In genomic region chrX:162734997-162735929, GRCm38 (mm10) we compare ENCODE assay signal across 8 mouse cellular contexts. TPM values are rescaled to one million over a fixed set of nuclear protein-coding genes. Genes with fewer than 3 reads are reported as not detected.
DNase-seq lines count a peak whose midpoint lies in the region; ATAC-seq and TF ChIP-seq lines count a peak whose summit lies in the region.

No protein-coding gene starts in this region.

- H3K9me3 ChIP-seq in heart, embryonic 14.5 days (ENCODE audit: control insufficient read depth, low read length), result no peaks in the 10 kb centered on the region

- no peaks in the 10 kb centered on the region for H3K4me1 ChIP-seq in heart, embryonic 14.5 days (ENCODE audit: control insufficient read depth in 2 of 2, insufficient read depth in 2 of 2, low read length in 2 of 2)
- no peaks in the 10 kb centered on the region for H3K4me1 ChIP-seq in liver, adult 2 months (ENCODE audit: control insufficient read depth, insufficient read depth, low read length)

- H3K79me2 ChIP-seq in liver, adult 2 months (ENCODE audit: control insufficient read depth, insufficient read depth, low read length), result no peaks in the 10 kb centered on the region

- H3K4me2 ChIP-seq in heart, embryonic 14.5 days (ENCODE audit: low read length), result peak overlapping the region; percentile 69

- H3K27me3 ChIP-seq in heart, embryonic 14.5 days (ENCODE audit: control insufficient read depth, insufficient read depth, low read length), result no peaks in the 10 kb centered on the region
- no peaks in the 10 kb centered on the region for H3K27me3 ChIP-seq in liver, adult 2 months (ENCODE audit: control insufficient read depth, insufficient read depth, low read length)

- TF ChIP-seq POLR2A in liver, adult 2 months (IDR thresholded peaks at IDR 0.05; ENCODE audit: extremely low read depth, insufficient read depth, low read length), result no peak

- DNase-seq in CD4-positive, CD25-positive, alpha-beta regulatory T cell, adult 2 months (ENCODE audit: low read depth, low spot score), result peak; percentile 75
- DNase-seq in brain, embryonic 18.5 days (ENCODE audit: low read depth, low spot score), result peak; percentile 64
- peak; percentile 72 for DNase-seq in kidney, postnatal 10 days
- peak; percentile 35 for DNase-seq in liver, adult 2 months (ENCODE audit: extremely low read depth, low read depth, low spot score)
- DNase-seq in monocyte, adult 2 months (ENCODE audit: low read depth in 1 of 2, low spot score in 2 of 2), result peak; percentile 19 to 39
- DNase-seq in spleen, postnatal 36 days (ENCODE audit: low spot score in 2 of 2), result peak; percentile 29 to 46

- peak; percentile 97 for ATAC-seq in erythroid progenitor cell, adult 5-6 weeks (replicated peaks; ENCODE audit: low FRiP score, poor library complexity, severe bottlenecking)
- ATAC-seq in heart, embryonic 14.5 days (ENCODE audit: insufficient number of reproducible peaks, insufficient read depth, low FRiP score, low read depth), result peak; percentile 76

- H3K27ac ChIP-seq in heart, embryonic 14.5 days (replicated peaks in 1 of 2; ENCODE audit: control insufficient read depth in 1 of 2, insufficient read depth in 1 of 2, low read depth in 2 of 2, low read length in 2 of 2), result peak overlapping the region; percentile 68 to 70
- peak overlapping the region; percentile 57 for H3K27ac ChIP-seq in liver, adult 2 months (replicated peaks; ENCODE audit: insufficient read depth, low read depth, low read length)

- 23% methylated on average over 25 of the region's 25 CpGs for WGBS in heart, embryonic 14.5 days
- WGBS in liver, adult 2 months, result 32% methylated on average over 25 of the region's 25 CpGs

- peak overlapping the region; percentile 61 for H3K9ac ChIP-seq in heart, embryonic 14.5 days (ENCODE audit: low read length)
- H3K9ac ChIP-seq in liver, adult 2 months (ENCODE audit: low read depth, low read length), result peak overlapping the region; percentile 70

- no peaks in the 10 kb centered on the region for H3K36me3 ChIP-seq in heart, embryonic 14.5 days (ENCODE audit: control insufficient read depth, insufficient read depth, low read length)
- H3K36me3 ChIP-seq in liver, adult 2 months (ENCODE audit: control insufficient read depth, insufficient read depth, low read length), result no peaks in the 10 kb centered on the region

- peak; percentile 53 for TF ChIP-seq CTCF in liver, adult 2 months (IDR thresholded peaks at IDR 0.05; ENCODE audit: low read depth, low read length)

- peak overlapping the region; percentile 38 to 60 for H3K4me3 ChIP-seq in heart, embryonic 14.5 days (ENCODE audit: control insufficient read depth in 1 of 2, insufficient read depth in 1 of 2, low read depth in 1 of 2, low read length in 2 of 2)
- H3K4me3 ChIP-seq in liver, adult 2 months (ENCODE audit: insufficient read depth, low read depth, low read length), result peak overlapping the region; percentile 59

RNA-seq across cellular contexts. Expression of gene Rbbp7, which starts 24.9 kb away (rescaled TPM):
- total RNA-seq in erythroid progenitor cell, adult 5-6 weeks (2015; ENCODE audit: low replicate concordance), result 108 and 135 TPM in 2 replicates
- total RNA-seq in erythroid progenitor cell, adult 5-6 weeks (2017; ENCODE audit: low replicate concordance), result 57.2 and 111 TPM in 2 replicates
- polyA plus RNA-seq in heart, embryonic 14.5 days (2014; fragmentation: Nextera tagmentation; extraction: Ambion mirVana), result 430 and 440 TPM in 2 replicates
- total RNA-seq in liver, adult 2 months (2014; rRNA removed), result 64.0 and 66.7 TPM in 2 replicates
- polyA plus RNA-seq in liver, adult 2 months (2012; rRNA removed), result 23.5 and 25.4 TPM in 2 replicates

Comparison
In these comparisons a context has a peak if more than half of its experiments do, and no peak if none do; other contexts are left out.
1. Peak in every context shown above with its lines: DNase-seq, ATAC-seq, H3K4me3 ChIP-seq and H3K27ac ChIP-seq.